Mouse (Mus musculus) right cerebral cortex, postnatal 14 days (tissue): ENCODE measurements at regions not wholly inside any gene's neighbourhood (a gene's known extent, or its start where the extent isn't known, plus 50 kb on each side); places are given as distances from the start of the nearest gene placed in this dataset.

Source experiments
- DNase-seq: peaks from one replicate; pipeline ENCODE4 v3.0.0; 2022

DNA sequence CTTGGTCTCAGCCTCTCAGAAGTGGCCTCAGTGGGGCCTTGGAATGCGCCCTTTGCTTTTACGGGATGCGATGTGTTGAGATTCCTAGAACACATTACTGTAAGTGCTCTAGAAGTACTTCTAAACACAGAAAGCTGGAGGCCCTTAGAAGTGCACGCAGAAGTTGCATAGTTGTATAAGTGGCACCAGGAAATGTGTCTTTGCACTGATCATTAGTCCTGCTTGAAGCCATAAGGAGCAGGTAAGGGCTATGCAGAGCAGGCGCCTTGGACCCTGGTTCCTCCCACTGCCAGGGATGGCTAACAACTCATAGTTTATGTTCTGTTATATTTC lies 71.2 kb upstream of the Id2 start:
- DNase-seq, result no peak

DNA sequence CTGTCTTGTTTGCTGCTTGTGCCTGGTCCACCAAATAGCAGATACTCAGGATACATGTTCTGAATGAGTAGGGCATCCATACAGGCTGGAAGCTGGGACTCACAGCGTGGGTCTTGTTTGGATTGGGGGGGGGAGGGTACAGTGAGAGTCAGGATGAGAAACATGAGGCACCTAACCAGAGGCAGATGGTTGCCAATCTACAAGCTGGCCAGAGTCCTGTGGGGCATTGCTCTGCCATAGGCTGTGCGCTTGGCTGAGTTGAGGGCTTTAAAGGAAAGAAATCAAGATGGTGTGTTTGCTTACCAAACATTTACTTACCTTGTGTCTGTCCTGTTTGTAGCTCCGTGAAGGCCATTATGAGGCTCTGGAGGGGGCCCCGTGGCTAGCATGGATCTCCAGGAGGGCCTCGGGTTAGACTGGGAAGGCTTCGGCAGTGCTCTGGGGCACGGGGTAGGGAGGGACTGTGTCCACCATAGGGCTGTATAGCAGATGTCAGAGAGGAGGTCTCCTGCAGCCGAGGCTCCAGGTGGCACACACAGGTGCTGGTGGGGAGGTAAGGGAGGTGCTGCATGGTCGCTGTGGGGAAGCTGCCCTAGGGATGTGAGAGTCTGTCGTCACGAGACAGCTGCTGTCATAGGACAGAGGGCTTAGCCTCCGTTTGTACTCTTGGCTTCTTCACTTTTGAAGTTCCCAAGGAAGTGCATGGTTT lies 70.7 kb upstream of the Id2 start:
- DNase-seq, result no peak

DNA sequence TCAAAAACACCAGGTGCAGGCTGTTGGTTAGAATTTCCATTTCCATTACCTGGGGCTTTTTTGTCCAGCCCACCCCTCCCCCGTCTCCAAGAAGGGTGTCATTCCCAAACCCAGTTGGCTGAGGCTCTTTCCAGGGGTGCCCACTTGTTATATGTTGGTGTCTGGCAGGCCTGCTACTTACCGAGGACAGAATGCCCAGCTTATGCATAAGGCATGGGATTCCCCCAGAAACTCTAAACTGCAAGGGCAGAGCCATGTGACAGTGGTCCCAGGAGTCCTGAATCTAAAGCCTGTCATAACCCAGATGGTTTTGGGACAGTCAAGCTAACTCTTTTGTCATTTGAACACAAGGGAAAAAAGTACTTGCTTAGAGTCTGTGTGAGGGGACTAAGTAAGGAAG lies 69.6 kb upstream of the Id2 start:
- DNase-seq, result no peak

DNA sequence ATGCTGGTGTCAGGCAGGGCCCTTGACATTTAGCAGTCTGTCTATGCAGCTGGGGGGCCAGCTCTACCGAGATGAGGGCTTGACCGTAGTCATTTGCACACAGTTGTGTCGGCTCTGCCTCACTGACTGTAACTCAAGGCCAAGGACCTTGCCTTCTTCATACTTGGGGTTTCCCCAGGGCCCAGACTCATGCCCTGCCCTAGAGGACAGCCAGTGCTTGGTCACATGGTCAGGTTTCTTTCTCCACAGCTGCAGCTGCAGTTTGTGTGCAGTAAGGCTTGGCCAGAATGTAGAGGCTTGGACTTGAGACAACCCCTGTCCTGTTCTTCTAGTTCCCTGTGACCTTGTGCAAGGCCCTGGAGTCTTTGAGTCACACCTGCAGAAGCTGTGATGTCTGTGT lies 68.7 kb upstream of the Id2 start:
- DNase-seq, result no peak

DNA sequence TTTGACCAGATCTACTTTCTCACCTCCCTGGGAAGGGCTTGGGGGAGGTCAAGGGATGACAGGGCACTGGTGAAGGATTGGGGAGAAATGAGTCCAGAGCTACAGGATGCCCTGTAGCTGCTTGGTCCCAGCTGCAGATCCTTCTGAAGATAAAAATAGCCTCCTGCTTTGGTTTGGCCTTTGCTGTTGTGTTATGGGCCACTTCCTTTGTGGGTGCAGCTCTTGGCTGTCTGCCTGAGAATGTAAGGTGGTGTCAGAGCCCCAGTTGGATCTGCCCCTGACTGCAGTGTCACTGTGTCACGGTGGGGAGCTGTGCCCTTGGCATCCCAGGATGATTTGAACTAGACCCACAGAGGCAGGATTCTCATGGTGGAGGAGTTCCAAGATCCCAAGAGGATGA lies 67.8 kb upstream of the Id2 start:
- DNase-seq, result no peak

DNA sequence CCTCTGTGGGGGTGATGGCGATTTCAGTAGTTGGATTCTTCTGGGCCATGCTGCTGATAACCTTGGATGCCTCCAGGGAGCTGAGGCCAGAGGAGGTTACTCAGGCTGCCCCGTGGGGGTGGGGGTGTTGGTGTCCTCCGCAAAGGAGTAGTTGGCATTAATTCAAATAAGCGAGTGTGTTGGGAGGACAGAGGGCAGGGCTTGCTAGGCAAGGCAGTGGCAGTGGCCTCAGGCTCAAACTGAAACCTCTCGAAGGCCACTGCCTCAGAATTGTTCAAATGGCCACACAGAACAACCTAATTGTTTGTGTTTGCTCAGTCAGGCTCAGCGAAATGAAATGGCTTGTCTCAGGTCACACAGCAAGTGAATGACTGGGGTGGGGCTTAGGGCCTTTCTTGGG lies 66.6 kb upstream of the Id2 start:
- no peak for DNase-seq

DNA sequence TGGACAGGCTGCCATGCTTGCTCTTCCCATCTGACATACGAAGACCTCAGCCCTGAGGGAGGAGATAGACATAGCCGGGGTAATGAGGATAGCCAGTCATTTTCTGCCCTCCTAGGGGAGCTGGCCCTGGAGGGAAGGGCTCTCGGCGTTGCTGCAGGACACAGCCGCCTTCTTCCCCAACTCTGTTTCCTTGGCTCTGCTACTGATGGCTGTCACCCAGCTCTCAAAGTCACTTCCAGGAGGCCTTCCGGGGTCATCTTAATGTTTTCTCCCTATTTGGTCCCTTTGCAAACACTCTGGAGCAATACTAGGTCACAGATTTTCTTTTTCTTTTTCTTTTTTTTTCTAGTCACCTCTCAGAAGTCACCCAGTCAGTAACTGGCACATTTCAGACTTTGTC lies 65.9 kb upstream of the Id2 start:
- DNase-seq, result no peak

DNA sequence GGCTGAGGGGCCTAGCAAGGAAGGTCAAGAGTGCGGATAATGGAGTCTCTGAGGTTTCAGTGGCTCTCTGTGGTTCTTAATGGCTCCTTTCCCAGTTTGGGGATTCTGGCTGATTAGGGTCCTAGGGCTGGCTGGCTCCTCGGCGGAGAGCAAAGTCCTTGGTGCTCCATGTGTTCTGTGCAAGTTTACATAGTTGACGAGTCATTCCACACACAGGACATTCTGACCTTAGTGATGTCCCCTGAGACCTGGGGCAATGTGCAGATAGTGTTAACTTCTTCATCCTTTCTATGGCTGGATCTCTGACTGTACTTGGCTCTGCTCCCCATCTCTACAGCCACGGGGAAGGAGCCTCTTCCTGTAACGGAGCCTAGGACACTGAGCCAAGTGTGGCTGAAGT lies 65.0 kb upstream of the Id2 start:
- DNase-seq, result no peak

DNA sequence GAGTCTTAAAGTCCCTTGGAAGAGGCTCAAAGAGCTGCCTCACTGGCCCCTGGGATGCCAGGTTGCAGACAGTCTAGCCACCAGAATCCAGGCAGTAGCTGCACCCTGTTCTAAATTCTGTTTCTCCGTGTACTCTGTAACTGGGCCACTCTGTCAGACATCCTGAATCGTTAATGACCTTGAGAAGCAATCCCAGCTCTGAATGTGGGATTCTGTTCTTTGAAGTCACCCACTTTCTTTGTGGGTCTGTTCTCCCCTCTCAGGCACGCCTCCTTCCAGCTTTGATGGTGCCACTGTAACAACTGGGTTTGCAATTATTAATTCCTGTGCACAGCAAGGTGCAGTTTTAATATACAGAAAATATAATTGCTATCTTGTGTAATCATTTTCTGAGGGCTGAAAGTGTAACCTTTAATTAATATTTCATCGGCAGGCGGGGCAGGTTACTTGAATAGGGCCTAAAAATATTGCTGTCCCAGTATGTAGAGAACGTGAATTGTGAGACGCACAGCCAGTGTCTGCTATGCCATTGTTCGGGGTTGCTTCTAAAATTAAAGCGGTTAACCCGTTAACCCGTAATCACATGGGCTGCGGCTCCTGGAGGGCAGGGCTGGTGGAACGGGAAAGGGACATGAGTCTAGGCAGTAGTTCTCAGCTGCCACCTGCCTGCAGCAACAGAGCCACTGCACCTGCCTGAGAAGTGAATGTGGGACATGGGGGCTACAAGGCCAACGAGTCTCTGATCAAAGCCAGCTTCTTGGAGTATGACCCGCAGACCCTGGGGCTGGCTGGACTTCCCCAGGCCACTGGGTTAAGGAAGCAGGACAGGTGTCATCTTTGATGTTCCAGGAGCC lies 64.3 kb upstream of the Id2 start:
- DNase-seq, result no peak

DNA sequence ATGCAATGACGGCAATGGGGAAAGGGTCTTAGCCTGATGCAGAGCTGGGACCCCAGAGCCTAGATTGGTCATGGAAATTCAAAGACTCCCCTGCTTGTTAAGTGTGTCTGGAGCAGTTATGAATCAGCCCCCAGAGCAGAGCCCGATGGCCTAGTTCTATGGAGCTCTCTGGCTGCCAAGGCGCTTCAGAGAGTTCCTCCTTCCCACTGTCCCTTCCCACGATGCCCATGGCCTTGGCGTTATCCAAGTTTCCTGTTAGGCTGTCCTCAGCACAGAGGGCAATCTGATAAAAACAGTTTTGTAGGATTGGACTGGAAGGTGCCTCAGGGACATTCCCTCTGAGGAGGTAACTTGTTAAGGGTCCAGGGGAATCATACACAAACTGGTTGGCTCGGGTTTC lies 62.2 kb upstream of the Id2 start:
- DNase-seq, result no peak

DNA sequence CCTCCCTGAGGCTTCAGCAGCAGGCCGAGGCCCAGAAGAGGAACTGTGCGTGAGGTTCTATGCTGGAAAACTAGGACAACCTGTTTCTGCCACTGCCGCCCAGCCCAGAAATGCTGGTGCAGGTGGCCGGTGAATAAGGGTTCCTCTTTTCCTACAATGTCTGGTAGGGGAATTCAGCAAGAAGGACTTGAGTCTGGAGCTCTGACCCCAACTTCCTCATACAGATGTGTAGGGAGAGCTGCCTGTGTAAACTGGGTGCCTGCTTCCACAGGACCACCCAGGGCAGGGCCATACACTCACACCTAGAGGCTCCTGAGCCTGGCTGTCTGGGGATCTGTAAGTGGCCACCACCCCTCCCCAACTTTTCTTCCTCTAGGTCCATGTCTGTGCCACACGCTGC lies 60.3 kb upstream of the Id2 start:
- no peak for DNase-seq

DNA sequence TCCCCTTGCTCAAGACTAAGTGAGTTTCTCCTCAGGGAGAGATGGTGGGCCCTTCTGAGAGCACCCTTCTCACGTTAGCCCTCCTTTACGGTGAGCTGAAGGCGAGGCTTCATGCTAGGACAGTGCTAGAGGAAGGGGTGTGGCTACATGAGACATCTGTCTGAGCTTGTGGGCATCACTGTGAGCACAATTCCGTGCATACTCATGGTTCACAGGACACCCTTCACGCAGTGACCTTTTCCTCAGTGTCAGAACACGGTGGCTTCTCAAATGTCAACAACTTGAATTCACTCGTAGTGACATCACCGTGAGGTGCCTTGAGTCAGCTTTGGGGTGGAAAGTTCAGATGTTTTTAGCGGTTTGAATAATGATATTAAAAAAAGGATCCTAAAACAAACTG lies 58.5 kb upstream of the Id2 start:
- DNase-seq, result no peak

DNA sequence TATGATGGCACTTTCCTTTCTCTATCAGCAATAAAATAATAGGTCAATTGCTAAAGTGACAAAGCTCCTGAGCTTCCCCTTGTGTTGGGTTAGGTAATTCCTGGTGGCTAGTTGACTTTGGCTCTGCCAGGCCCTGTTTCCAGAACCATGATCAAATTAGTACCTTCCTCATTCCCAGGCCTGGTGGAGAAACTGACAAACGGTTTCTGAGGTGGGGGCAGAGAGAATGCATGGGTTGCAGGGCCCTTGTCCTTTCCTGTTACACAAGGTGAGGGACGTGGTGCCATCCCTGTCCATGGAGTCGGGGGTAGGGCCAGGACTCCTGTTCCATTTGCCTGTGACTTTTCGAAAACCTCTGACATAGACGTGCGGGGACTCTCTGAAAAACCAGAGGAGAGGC lies 51.2 kb upstream of the Id2 start:
- DNase-seq, result no peak
